Mouse (Mus musculus): ENCODE measurements around the gene Lrrc9. TPM values are rescaled to one million over a fixed set of nuclear protein-coding genes. Genes with fewer than 3 reads are reported as not detected.

The Lrrc9 gene
- total RNA-seq (2023) = 0.34 TPM

GRCm38 (mm10) chr12:72441839-72442576 is at the start of gene Lrrc9:
Gene Lrrc9 (plus strand): TSS chr12:72441866.

GRCm38 (mm10) chr12:72408954-72409353 is 32.7 kb upstream of the Lrrc9 start, which contains the start of gene Rtn1:
Gene Rtn1 (minus strand): TSS chr12:72409054.

GRCm38 (mm10) chr12:72536021-72536597 is 94.4 kb downstream of the Lrrc9 start, which contains the start of gene Pcnx4:
Gene Pcnx4 (plus strand): TSS chr12:72536383.

Other genes with a start within 250 kb of the Lrrc9 start
- gene Rtn1, start 32.8 kb upstream of the Lrrc9 start, total RNA-seq (2023) = 0.55 TPM
- gene Pcnx4, start 94.5 kb downstream of the Lrrc9 start, total RNA-seq (2023) = 4.9 TPM
- gene Gm4756, start 207.8 kb downstream of the Lrrc9 start, total RNA-seq (2023) = not detected
- 23.4 TPM for gene Dhrs7, start 223.0 kb downstream of the Lrrc9 start, total RNA-seq (2023)

Data from CD8-positive naive resting alpha-beta T cell, adult 57 days (primary cell).